Mouse (Mus musculus): ENCODE measurements around the gene Pard3. TPM values are rescaled to one million over a fixed set of nuclear protein-coding genes. Genes with fewer than 3 reads are reported as not detected.
A peak's percentile ranks its signal among the peaks of the same experiment; 100 is the strongest.

The Pard3 gene
- polyA plus RNA-seq, 1 experiment from 2014 or later, result 25.2 TPM

DNA sequence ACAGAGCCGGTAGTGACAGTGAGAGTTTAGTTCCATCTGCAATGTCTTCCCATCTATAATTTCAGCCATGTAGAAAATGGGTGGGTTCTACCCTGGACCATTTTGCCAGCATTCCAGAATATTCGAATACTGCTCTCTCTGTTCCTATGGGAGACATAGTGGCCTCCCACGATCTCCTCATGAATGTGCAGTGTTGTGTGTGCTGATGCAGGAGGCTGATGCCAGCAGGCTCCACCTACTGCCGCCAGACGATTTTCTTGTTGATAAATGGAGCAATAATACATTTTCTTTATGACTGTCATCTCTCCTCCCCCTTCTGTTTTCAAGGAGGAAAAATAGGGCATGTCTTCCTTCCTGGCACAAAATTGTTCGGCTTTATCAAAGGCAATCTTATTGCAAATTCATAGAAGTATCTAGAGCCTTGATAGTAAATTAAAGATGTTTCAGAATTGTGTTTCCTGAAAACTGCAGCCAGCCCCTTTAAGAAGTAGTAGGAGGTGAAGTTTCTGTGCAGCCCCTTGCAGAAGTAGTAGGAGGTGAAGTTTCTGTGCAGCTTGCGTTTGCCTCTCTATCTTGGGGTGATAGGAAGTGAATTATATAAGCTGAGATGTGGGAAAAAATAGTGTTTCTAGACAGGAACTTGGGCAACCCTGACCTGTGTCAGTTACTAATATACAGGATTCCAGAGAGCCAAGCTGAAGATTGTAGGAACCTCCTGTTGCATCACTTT is 545.0 kb downstream of the Pard3 start:
- Histone ChIP-seq H3K4me3 (no peak overlapping the region), H3K9me3 (no peaks in the 10 kb centered on the region), H3K27ac (no peak overlapping the region), H3K4me1 (peaks cover 10% of the 10 kb centered on the region; the same call in 1 of the 2 replicates), H3K36me3 (peaks cover 18% of the 10 kb centered on the region; the same call in 1 of the 2 replicates), H3K27me3 (ENCODE audit: insufficient read depth, poor library complexity, severe bottlenecking) (no peaks in the 10 kb centered on the region)
- WGBS, result 79% methylated on average over 7 of the region's 7 CpGs
- peak; percentile 24 for DNase-seq (ENCODE audit: low spot score)

DNA sequence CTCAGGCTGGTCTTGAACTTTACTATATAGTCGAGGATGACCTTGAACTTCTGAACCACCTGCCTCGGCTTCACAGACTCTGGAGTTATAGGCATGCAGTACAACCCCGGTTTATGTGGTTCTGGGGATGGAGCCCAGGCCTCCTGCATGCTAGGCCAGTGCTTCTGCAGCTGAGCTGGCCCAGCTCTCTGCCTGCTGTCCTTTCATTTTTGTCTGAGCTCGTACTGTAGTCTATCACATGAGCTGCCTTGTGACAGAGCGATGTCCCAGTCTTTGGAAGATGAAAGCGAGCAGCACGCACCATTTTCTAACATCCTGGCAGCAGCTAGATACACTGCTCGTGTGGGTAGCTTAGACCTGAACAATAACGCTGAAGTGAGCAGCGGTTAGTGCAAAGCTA is 545.6 kb downstream of the Pard3 start:
- DNase-seq (ENCODE audit: low spot score), result peak; percentile 61
- no peaks in the 10 kb centered on the region for H3K27me3 ChIP-seq (ENCODE audit: insufficient read depth, poor library complexity, severe bottlenecking)
- no peaks in the 10 kb centered on the region for H3K9me3 ChIP-seq
- H3K4me3 ChIP-seq, result no peak overlapping the region
- H3K36me3 ChIP-seq, result peaks cover 13% of the 10 kb centered on the region; the same call in 1 of the 2 replicates
- 82% methylated on average over 10 of the region's 10 CpGs for WGBS
- H3K4me1 ChIP-seq, result peaks cover 10% of the 10 kb centered on the region; the same call in 1 of the 2 replicates
- no peak overlapping the region for H3K27ac ChIP-seq

DNA sequence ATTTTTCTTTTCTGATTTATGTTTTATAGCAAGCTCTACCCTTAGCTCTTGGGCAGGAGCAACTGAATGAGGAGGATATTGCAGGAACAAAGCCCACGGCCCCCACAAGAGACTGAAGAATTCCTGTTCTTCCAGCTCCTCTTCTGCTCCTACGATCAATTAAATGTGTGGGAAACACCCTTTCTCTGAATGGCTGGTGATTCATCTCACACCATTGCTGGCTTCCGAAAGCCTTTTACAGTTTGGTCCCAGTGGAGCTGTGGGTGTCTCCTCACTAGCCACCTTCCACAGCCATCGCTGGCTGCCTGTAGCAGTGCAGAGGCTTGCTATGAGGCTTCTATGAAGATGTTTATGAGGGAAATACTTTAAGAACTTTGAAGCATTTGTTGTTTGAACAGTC is 550.5 kb downstream of the Pard3 start:
- 77% methylated on average over 4 of the region's 4 CpGs for WGBS
- Histone ChIP-seq H3K9me3 (no peaks in the 10 kb centered on the region), H3K4me1 (peaks cover 16% of the 10 kb centered on the region), H3K4me3 (no peak overlapping the region), H3K36me3 (peaks cover 11% of the 10 kb centered on the region; the same call in 1 of the 2 replicates), H3K27ac (no peak overlapping the region), H3K27me3 (ENCODE audit: insufficient read depth, poor library complexity, severe bottlenecking) (no peaks in the 10 kb centered on the region)
- DNase-seq (ENCODE audit: low spot score), result no peak

DNA sequence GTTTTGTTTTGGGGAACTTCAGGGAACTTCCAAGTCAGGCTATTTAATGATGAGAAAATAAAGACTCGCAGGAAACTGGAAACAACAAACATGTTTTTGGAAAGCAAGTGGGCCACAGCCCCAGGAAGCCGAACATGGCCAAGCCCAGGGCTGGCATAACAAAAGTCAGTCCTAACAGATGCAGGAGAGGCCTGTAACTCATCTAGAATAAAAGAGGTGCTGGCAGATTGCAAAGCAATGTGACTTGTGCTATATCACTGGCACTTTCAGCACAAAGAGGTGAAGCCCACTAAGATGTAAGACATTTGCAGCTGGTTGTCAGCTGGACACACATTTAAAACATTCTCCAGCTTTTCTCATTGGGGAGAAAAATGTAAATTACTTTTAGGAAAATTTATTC is 553.0 kb downstream of the Pard3 start:
- 63% methylated on average over 2 of the region's 2 CpGs for WGBS
- Histone ChIP-seq H3K27ac (no peak overlapping the region), H3K4me3 (no peak overlapping the region), H3K27me3 (ENCODE audit: insufficient read depth, poor library complexity, severe bottlenecking) (no peaks in the 10 kb centered on the region), H3K4me1 (peaks cover 12% of the 10 kb centered on the region), H3K9me3 (no peaks in the 10 kb centered on the region), H3K36me3 (no peaks in the 10 kb centered on the region)
- no peak for DNase-seq (ENCODE audit: low spot score)

DNA sequence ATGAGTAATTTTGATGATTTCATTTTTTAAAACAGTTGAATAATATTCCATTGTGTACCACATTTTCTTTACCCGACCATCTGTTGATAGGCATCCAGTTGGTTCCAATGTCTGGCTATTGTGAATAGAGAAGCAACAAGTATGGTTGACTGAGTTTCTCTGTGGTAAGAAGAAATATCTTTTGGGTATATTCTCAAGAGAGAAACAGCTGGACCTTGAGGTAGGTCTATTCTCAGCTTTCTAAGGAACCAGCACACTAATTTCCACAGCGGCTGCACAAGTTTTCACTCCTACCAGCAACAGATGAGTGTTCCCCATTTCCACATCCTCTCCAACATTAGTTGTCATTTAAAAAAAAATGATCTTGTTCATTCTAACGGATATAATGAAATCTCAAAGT is 558.4 kb downstream of the Pard3 start:
- no peaks in the 10 kb centered on the region for H3K27me3 ChIP-seq (ENCODE audit: insufficient read depth, poor library complexity, severe bottlenecking)
- H3K36me3 ChIP-seq, result no peaks in the 10 kb centered on the region
- no peak overlapping the region for H3K4me3 ChIP-seq
- no peaks in the 10 kb centered on the region for H3K9me3 ChIP-seq
- no peak overlapping the region for H3K27ac ChIP-seq
- H3K4me1 ChIP-seq, result peaks cover 8% of the 10 kb centered on the region
- WGBS, result 77% methylated on average over 3 of the region's 3 CpGs
- DNase-seq (ENCODE audit: low spot score), result no peak

DNA sequence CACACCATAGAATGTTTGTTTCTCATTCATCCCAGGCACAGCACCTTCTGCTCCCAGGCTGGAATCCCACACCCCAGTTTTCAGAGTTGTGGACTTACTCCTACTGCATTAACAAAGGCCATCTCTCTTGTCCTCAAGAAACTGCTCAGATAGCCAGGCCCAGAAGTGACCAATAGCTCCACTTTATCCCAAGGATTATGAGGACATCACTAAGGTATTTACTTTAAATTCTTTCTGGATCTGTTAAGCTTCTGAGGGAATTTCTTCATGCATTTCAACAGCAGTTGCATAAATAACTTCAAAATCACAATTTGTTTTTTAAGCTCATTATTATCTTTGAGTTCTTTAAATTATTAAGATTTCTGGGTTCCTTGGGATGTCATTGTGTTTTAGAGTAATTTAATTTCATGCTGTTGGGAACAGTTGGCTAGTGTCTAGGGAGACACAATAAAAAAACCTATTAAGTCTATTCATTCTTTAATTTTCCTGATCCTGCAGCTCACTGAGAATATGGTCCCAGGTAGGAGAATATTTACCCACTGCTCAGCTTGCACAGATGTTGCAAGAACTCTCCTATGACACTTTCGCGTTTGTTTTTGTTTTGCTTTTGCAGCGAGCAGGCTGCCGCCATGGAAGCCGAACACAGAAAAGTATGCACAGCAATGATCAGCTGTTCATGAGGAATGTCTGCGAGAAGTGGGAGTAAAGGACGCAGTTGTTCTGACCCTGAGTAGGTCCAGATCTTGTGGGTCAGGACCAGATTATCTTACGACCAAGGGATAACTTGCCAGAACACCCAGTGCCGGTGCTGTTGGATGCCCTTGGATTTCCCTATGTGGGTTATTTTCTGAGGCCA is 574.8 kb downstream of the Pard3 start:
- Histone ChIP-seq H3K27me3 (ENCODE audit: insufficient read depth, poor library complexity, severe bottlenecking) (no peaks in the 10 kb centered on the region), H3K4me1 (no peaks in the 10 kb centered on the region)
- WGBS, result 88% methylated on average over 9 of the region's 9 CpGs

DNA sequence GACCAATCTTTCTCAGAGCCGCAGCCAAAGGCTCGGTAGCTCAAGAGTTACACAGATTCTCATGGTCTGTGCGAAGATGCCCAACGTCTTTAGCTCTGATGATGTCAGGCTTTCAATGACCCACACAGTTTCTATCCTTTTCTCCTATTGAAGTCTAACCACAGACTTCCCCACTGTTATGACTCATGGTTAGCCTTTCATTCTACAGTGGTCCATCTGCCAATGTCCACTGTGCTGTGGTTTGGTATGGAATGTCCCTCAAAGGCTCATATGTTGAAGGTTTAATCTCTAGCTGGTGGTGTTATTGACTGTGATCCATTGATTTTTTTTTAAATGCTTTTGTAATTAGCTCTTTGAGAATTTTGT is 575.4 kb downstream of the Pard3 start:
- H3K27me3 ChIP-seq (ENCODE audit: insufficient read depth, poor library complexity, severe bottlenecking), result no peaks in the 10 kb centered on the region
- no peaks in the 10 kb centered on the region for H3K36me3 ChIP-seq
- 96% methylated on average over 4 of the region's 4 CpGs for WGBS
- no peaks in the 10 kb centered on the region for H3K9me3 ChIP-seq
- no peak overlapping the region for H3K4me3 ChIP-seq
- DNase-seq (ENCODE audit: low spot score), result no peak
- H3K4me1 ChIP-seq, result no peaks in the 10 kb centered on the region
- H3K27ac ChIP-seq, result no peak overlapping the region

More for the DNA sequence above, 574.8 kb downstream of the Pard3 start:
- no peak overlapping the region for H3K4me3 ChIP-seq
- no peaks in the 10 kb centered on the region for H3K9me3 ChIP-seq
- no peak overlapping the region for H3K27ac ChIP-seq
- DNase-seq (ENCODE audit: low spot score), result no peak
- H3K36me3 ChIP-seq, result no peaks in the 10 kb centered on the region

DNA sequence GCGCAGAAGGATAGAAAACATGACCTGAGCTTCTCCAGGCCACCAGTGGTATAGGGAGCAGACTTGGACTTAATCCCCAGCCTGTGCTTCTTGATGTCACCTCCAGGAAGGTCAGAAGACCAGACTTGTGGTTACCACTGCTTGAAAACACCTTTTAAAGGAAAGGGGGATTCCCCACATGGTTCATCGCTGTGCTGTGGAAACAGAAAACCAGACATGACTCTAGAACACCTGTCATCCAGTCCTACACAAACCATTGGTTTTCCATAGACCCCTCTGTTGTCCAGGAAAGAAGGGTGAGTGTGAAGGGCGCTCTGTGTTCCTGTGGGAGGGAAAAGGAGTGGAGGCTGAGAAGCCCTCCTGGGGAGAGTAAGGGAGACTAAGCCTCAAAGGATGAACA is 591.9 kb downstream of the Pard3 start:
- no peaks in the 10 kb centered on the region for H3K4me1 ChIP-seq
- 86% methylated on average over 3 of the region's 3 CpGs for WGBS
- no peak for DNase-seq (ENCODE audit: low spot score)
- no peaks in the 10 kb centered on the region for H3K36me3 ChIP-seq
- H3K9me3 ChIP-seq, result no peaks in the 10 kb centered on the region
- 0 out of 2 replicates have a peak, but pooled peaks cover 4% of the 10 kb centered on the region for H3K27me3 ChIP-seq (ENCODE audit: insufficient read depth, poor library complexity, severe bottlenecking)
- no peak overlapping the region for H3K4me3 ChIP-seq
- no peak overlapping the region for H3K27ac ChIP-seq

Other genes starting within 250 kb of the Pard3 start
- gene Tomm20, start 118.0 kb upstream of the Pard3 start, polyA plus RNA-seq (2016; fragmentation: Nextera tagmentation; extraction: Ambion mirVana), result 276 and 307 TPM in 2 replicates
- gene Rbm34, start 92.8 kb upstream of the Pard3 start, polyA plus RNA-seq (2016; fragmentation: Nextera tagmentation; extraction: Ambion mirVana), result 14.0 and 25.0 TPM in 2 replicates